Mouse (Mus musculus) kidney, postnatal 4 days (tissue): Measurements from ENCODE around the gene Cacna1i.
A peak's percentile ranks its signal among the peaks of the same experiment; 100 is the strongest.

Experiments used
- DNase-seq, 2 experiments: peaks; one replicate each; pipeline ENCODE4 v3.0.0; 2021; ENCODE audit warnings: mixed read lengths in 2 of 2

Gene Cacna1i

DNA sequence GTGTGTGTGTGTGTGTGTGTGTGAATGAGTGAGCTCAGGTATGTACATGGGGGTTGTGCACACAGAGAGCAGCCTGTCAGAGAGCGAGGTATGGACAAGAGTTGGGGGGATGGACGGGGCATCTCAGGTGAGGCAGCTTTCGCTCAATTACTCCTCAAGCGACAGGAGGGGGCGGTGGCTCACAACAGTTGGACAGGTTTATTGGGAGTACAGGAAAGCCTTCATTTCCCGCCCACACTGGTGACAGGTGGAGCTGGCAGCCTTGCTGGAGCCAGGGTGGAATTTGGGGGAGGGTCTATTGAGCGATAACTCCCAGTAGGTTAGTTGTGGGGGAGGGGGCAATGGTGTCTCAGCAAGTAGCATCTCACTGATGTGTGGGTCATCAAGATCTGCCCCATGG is 48.2 kb downstream of the Cacna1i start:
- DNase-seq = peak in 1 of 2 experiments; percentile 25

DNA sequence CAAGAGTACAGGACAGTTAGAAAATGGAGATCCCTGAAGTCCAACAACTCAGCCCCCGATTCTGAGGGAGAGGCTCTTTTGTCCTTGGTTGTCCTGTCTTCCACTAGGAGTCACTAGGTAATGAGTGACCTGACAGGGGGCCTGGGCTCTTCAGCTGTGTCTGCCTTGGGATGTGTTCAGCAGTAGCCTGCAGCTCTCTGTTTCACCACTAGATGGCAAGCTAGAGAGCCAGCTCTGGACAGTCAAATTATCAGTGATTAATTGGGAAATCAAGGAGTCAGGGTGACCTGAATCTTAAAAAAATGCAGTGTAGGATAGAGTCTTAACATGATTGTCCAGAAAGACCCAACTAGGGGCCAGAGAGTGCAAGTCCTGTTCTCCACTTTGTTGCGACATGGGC is 53.3 kb downstream of the Cacna1i start:
- DNase-seq = peak; percentile 74 to 75

DNA sequence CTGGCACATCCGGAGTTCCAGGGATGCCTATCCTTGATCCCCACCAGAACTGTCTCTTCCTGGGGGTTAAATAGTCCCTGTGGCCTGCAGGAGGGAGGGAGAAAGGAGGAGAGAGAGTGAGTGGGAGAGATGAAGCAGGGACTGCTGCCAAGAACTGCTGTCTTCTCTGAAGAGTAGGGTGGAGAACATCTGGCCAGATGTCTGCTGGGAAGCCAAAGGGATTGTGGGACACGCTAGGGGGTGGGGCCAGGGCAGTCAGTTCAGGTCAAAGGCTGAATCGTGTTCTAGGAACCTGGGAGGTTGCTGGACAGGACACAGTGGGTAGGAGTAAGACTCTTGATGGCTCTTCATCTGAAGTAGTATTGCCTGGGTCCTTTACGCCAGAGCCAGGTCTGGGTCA is 55.4 kb downstream of the Cacna1i start:
- DNase-seq = no peak

DNA sequence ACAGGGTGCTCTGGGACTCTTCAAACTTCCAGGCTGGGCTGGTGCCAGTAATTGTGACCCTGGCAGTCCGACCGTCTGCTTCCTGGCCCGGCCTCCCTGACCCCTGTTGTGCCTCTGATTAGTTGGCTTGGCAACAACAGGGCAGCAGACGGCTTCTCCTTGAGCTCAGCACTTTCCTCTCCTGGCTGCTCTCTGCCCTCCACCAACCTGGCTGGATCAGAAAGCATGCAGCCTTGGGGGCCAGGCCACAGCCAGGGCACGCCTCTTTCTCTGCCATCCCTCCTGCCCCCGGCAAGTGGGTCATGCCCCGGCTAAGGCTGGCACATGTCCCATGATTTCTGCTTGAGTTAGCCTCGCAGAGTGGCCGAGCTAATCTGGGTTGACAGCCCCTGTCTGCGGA is 56.0 kb downstream of the Cacna1i start:
- DNase-seq = peak; percentile 54 to 73

DNA sequence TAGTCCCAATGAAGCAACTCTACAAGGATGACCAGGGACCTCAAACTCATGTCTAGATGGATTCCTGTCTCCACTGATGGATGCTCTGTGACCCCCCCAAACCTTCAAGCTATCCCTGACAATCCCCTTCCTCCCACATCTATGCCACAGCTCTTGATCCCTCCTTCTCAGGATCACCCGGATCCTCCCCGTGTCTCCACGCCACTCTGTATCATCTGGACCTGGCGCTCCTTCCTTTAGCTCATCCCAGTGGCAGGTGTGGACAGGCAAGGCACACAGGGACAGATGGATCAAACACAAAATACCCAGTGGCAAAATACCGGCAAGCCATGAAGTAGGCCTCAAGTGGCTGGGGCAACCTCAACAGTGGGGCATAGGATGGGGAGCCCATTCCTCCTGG is 56.7 kb downstream of the Cacna1i start:
- no peak for DNase-seq

DNA sequence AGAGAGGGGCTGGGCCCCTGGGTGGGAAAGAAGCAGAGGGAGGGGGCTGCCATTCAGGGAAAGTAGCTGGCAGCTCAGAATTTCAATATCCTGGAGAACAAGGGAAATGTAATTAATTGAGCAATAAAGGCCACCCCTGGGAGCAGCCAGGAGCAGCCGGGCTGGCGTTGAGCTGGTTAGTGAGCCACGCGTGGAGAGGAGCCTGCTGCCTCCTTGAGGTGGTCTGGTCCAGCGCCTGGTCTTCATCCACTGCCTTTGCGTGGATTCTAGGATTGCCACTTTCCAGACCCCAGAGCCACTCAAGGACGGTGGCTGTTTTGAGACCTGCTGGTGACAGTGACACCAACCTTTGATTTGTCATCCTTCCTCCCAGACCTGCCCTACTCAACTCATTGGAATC is 59.5 kb downstream of the Cacna1i start:
- no peak for DNase-seq

DNA sequence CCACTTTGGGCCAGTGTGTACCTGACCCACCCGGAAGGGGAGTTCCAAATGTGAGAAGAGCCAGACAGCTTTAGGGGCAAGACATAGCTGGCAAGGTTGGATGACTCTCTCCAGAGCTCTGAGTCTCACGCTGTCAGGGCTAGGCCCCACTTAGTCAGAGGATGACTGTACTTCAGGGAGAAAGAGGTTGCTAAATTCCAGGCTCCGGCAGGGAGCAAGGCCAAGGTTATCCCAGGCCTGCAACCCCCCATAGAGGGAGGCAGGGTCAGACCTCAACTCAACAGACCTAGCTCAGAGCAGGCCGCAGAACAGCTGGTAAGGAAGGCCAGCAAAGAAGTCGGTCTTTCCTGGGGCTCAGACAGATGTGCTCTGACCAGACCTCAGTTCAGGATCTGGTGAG is 63.4 kb downstream of the Cacna1i start:
- DNase-seq = no peak

DNA sequence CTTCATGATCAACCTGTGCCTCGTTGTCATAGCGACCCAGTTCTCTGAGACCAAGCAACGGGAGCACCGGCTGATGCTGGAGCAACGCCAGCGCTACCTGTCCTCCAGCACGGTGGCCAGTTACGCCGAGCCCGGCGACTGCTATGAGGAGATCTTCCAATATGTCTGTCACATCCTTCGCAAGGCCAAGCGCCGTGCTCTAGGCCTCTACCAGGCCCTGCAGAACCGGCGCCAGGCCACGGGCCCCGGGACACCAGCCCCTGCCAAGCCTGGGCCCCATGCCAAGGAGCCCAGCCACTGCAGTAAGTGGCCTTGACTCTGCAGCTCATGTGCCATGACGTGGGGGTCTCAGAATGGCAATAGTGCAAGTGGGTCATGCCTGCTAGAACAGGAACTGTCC is 71.8 kb downstream of the Cacna1i start:
- no peak for DNase-seq

DNA sequence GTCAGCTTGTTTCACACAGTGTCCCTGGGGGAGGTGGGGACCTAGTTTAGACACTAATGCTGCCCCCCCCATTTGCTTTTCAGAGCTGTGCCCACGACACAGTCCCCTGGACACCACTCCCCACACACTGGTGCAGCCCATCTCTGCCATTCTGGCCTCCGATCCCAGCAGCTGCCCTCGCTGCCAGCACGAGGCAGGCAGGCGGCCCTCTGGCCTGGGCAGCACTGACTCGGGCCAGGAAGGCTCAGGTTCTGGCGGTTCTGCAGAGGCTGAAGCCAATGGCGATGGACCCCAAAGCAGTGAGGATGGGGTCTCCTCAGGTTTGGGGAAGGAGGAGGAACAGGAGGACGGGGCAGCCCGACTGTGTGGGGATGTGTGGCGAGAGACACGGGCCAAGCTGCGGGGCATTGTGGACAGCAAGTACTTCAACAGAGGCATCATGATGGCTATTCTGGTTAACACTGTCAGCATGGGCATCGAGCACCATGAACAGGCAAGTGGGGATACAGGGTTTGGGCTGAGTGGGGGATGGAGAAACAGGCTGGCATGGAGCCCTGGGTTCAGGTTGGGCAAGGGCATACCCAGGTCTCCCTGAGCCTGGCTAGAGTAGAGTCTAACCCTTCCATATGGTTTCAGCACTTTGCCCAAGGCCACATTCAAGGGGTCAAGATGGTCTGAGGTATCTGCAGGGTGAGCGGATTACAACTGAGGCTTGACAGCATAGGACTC is 74.9 kb downstream of the Cacna1i start:
- no peak for DNase-seq

DNA sequence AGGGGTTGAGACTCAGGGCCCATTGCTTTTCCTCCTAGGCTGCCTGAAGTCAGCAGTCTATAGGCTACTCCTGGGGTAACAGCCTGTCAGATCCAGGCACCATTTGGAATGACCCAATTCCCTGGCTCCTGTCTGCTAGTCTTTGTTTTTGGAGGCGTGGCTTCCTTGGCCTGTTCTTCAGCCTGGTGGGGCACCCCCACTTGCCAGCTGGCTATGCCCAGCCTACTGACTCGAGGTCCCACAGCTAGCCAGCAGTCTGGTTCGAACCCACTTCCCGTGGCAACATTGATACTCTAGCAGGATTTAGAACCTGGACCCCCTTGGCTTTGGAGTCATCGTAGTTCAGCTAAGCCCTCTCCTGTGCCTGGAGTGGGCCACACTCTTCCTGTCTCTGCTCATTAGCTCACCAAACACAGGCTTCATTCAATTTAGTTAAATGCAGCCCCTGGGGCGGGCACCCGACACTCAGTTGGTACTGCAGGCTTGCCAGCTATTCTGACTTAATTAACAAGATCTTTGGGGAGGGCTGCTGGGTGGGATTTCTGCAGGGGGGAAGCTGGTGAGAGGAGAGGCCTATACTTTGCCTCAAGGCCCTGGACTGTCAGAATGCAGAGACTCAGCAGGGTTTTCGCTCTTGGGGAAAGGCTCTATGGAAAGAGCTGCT is 75.6 kb downstream of the Cacna1i start:
- DNase-seq = no peak

DNA sequence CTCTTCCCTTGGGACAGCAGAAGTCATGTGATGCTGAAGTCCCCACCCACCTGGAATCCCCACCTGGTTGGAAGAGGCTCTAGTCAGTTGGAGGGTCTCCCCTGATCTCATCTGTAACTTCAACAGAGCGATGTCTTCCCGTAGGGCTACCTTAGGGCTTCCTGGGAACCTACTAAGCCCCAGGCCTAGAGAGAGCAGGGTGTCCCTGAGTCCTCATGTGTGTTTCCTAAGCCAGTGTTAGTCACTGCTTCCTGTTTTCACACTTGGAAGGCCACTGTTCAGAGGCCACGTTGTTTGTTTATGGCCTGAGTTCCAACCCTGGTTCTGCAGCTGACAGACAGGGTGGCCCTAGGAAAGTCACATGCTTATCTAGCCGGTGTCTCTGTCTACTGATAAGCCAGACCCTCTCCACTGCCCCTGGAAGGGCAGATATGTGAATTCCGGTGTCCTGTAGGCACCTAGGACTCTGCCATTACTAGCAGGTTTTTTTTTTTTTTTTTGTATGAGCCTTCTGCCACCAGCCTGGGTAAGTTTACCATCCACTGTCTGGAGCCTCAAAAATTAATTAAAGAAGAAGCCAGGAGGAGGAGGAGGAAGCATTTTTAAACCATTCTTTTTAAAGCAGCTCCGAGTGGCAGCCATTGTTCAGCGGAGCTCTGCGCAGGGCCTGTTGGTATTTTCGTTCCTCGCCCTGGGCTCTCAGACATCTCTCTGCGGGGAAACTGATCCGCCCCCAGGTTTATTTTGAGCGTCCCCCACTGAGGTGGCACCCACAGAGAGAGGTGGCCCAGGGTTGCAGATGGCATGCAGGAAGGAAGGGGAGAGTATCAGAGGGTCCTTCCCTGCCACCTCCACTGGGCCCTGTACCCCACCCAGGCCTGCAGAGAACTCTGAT is 77.0 kb downstream of the Cacna1i start:
- no peak for DNase-seq

DNA sequence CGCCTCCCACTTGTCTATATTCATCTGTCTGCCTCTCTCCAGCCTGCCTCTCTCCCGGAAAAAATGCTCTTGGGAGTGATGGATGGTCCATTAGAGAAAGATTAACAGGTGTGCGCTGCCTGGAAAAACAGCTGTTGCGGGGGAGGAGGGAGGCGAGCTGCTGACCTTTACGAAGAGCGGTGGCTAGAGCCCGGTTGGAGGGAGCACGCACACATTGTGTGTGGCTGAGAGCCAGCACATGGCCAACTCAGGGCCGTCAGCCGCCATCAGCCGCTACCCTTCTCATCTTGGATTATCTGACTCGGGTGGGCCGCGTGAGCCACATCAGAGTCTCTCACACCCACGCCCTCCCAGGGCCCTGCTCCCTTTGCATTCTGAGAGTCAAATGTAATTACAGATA is 79.9 kb downstream of the Cacna1i start:
- DNase-seq = peak; percentile 64 to 79

DNA sequence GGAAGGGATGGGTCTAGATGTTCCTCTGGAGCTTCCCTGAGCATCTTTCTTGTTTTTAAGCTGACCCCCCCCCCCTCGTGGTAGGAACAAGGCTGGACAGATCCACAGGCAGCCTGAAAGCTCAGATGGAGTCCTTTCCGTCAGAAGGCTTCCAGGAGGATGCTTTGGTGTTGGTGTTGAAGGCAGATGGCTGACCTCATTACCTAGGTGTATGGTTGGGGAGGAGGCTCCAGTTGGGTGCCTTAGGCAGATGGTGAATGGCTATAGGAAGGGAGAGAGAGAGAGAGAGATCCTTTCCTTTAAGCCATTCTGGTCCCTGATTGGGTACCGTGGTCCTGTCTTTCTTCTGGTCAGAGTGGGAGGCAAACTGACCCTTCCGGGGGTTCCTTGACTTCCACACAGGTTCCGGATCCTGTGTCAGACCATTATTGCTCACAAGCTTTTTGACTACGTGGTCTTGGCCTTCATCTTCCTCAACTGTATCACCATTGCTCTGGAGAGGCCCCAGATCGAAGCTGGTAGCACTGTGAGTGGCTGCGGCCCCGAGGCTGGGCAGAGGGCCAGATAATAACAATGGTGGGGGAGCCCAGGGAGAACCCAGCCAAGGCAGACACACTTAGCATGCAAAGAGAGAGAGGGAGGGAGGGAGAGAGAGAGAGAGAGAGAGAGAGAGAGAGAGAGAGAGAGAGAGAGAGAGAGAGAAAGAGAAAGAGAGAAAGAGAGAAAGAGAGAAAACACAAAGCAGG is 86.4 kb downstream of the Cacna1i start:
- no peak for DNase-seq

DNA sequence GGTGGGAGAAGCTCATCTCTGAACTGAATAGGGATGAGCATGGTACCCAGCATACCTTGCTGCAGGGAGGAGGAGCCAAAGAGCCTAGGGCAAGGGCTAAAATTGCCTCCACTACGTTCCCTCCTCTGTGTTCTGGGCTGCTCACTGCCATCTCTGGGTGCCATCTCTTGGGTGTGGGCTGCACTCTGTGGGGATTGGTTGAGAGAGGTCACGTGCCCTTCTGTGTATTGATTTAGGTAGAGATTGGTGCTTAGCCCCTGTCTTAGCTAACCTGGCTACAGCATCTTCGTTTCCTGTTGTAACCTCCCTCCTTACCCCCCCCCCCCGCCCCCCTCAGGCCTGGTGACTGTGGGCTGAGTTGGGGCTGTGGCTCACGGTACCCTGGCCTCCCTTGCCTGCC is 87.8 kb downstream of the Cacna1i start:
- DNase-seq = no peak

DNA sequence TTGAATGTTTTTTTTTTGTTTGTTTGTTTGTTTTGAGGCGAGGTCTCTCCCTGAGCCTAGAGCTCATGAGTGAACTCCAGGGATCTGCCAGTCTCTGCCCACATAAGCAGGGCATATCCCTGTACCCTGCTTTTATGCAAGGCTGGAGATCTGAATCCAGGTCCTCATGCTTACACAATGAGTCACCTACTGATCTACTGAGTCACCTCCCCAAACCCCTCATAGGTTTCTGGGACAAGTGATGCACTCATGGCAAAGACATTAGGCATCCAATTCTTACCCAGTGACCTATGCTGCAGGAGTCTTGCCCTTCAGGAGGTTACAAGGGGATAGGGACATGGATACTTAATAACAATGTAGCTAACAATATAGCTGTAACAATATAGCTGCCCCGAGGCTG is 100.1 kb downstream of the Cacna1i start:
- DNase-seq = no peak

DNA sequence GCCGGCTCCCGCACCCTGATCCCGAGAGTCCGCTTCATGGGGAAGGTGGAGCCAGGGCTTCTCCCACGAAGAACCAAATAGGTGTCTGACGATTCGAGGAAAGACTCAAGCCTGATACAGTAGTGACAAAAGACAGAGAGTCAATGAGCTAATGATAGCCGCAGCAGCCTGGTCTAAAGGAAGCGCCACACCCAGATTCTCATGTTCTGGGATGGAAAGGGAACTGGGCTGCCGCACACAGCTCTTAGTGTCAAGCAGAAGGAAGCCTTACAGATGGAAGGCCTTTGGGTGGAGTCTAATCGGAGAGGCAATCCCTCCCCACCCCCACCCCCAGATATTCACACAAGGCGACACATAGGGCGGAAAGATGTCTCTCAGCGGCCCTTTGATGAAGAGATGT is 104.8 kb downstream of the Cacna1i start:
- no peak for DNase-seq

DNA sequence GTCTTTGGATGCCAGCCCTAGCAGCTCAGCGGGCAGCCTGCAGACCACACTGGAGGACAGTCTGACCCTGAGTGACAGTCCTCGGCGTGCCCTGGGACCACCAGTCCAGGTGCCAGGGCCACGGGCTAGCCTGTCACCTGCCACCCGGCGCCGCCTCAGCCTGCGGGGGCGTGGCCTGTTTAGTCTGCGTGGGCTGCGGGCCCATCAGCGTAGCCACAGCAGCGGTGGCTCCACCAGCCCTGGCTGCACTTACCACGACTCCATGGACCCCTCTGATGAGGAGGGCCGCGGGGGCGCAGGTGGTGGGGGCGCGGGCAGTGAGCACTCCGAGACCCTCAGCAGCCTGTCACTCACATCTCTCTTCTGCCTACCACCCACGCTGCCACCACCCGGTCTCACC is 108.0 kb downstream of the Cacna1i start:
- peak; percentile 16 to 46 for DNase-seq

DNA sequence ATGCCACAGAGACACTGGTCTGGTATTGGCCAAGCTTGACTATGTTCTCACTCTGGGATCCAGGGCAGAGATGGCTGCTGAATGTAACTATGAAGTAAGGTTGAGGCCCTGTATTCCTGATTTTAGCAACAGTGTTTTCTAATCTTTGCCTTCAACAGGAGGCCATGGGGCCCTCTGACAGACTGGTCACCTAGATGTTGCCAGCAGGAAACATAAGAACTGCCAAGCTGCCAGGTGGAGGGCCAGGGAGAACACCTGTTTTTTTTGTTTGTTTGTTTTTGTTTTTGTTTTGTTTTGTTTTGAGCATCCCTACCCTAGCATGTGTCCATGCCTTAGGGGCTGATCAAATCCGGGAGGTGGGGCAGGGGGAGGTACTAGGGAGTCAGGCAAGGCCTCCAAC is 112.4 kb downstream of the Cacna1i start:
- no peak for DNase-seq

DNA sequence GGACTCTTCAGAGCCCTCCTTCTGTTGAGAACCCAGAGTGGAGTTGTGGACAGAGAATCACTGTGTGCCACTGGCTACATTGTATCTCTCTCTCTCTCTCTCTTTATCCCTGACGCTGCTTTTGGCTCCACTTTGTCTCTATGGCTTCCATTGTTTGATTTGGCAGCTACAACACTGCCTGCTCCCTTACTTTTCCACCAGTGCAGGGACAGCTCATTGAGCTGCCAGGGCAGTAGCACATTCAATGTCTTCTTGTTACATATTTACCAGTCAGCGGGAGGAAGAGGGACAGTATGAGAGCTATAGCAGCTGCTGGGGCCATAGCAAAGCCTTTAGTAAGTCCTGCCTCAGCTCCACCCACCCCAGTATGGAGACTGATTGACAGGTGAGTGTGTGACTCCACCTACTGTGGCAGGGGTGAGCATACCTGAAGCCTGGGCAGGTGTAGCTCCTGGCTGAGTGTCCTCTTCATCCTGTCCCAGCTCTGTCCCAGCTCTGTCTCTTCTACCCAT is 114.4 kb downstream of the Cacna1i start:
- DNase-seq = no peak

DNA sequence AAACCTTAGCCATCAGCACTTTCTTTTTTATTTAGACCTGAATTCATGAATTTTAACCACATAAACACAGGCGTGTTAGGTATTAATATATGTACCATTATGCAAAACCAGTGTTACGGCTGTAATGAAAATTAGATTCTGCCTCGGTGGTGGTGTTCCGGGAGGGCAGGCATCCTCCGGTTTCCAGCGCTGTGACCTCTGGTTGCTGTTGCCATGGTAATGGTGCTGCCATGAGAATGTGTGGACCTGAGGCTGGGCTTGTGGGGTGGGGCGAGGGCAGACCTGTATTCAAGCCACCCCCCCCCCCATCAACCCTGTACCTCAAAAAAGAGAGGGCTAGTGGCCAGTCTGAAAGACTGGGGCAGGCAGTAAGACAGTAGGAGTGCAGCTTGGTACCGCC is 114.9 kb downstream of the Cacna1i start:
- no peak for DNase-seq

DNA sequence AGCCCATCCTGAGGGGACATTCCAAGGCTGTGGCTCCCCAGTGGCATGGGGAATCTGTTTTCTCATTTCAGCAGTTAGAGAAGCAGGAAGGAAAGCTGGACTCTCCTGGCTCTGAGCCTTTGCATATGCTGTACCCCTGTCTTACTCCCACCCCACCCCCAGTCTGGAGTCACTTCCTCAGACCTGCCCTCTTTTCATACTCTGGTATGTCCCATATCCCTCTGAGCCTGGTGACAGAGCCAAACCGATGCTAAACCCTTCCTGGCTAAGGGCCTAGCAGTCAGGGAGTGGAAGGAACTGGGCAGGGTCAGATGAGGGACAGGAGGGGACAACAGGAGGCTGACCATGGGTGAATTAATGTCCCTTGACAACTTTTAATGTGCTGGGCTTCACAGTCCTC is 120.8 kb downstream of the Cacna1i start:
- DNase-seq = peak; percentile 52 to 62

DNA sequence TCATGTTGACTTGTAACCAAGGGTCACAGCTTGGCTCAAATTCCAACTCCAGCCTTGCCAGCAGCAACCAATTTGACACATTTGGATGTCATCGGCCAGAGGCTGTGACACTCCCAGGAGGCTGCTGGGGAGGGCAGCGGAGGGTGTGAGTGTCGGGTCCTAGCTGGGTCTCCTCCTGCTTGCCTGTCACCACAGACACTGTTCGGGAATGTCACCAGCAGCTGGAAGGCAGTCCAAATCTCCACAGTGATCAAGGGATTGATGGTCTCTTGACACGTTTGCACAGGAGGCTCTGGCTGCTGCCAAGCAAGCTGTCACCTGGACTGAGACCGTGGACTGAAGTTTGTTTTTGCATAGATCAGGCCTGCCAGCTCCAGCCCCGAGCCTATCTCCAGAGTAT is 123.6 kb downstream of the Cacna1i start:
- DNase-seq = no peak

DNA sequence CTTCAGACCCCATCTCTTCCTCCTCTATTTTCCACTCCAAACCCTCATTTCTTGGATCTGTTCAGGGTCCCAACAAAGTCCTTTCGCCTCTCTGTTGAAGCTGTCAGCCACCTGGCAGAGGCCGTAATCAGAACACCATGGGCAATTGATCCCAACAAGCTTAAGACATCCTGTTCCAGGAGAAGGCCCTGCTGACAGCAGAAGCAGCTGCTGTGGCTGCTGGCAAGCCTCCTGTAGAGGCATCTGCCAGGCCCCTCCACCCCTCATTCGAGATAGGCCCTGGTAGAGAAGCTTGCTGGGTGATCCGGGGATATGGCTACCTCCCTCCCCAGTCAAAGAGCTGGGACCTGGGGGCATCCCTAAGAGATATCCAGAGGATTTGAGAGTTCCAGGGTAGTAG is 126.0 kb downstream of the Cacna1i start:
- no peak for DNase-seq
